Mouse (Mus musculus) spleen, adult 2 months (tissue): ENCODE measurements around the gene Msl1. TPM values are rescaled to one million over a fixed set of nuclear protein-coding genes. Genes with fewer than 3 reads are reported as not detected.
"Not testable (repeated sequence)": the region's sequence is repeated elsewhere in the genome, so short reads cannot be mapped to it uniquely, and the experiment has no call there.

Experiments used
- DNase-seq, 2 experiments: peaks; one replicate each; pipeline versions ENCODE4 v3.0.0 to v3.0.0-alpha.2; 2012 to 2021; ENCODE audit warnings: low spot score in 2 of 2, low read depth in 1 of 2
- H3K27ac ChIP-seq: fragments of 200-500 bp; 2 replicates; pipeline ENCODE4 v1.5.1; 2012; ENCODE audit warnings: low read length, inconsistent platforms; ENCODE audit not compliant: insufficient read depth
- H3K27me3 ChIP-seq: fragments of 200-500 bp; 2 replicates; pipeline ENCODE4 v1.6.1; 2012; ENCODE audit warnings: mild to moderate bottlenecking, moderate library complexity, low read length, inconsistent platforms; ENCODE audit not compliant: control insufficient read depth, insufficient read depth
- H3K36me3 ChIP-seq: fragments of 200-500 bp; 2 replicates; pipeline ENCODE4 v1.6.1; 2012; ENCODE audit warnings: mild to moderate bottlenecking, low read length, inconsistent platforms; ENCODE audit not compliant: control insufficient read depth, insufficient read depth
- H3K4me1 ChIP-seq: fragments of 200-500 bp; 2 replicates; pipeline ENCODE4 v1.6.1; 2011; ENCODE audit warnings: inconsistent platforms; ENCODE audit not compliant: control insufficient read depth, insufficient read depth, insufficient read length
- H3K4me3 ChIP-seq: fragments of 200-500 bp; 2 replicates; pipeline ENCODE4 v1.5.1; 2011; ENCODE audit warnings: mild to moderate bottlenecking, inconsistent platforms; ENCODE audit not compliant: insufficient read depth, insufficient read length; ENCODE audit errors: extremely low read depth
- CTCF ChIP-seq: fragments of 200-500 bp; IDR thresholded peaks from 2 replicates; pipeline ENCODE4 v1.5.1; 2011; ENCODE audit warnings: mild to moderate bottlenecking, inconsistent platforms; ENCODE audit not compliant: insufficient read depth, insufficient read length, insufficient replicate concordance; ENCODE audit errors: extremely low read depth
- POLR2A ChIP-seq: fragments of 200-500 bp; IDR thresholded peaks from 2 replicates; pipeline ENCODE4 v1.6.1; 2011; ENCODE audit warnings: low read depth, low read length, inconsistent platforms
- WGBS: fragments of 180-500 bp; shearing (Covaris S2); methylation state at CpG from one replicate; pipeline ENCODE4 v1.1.7; 2018; 5-methylcytosine and 5-hydroxymethylcytosine counted together
- polyA plus RNA-seq: library from polyadenylated mRNA; depleted of rRNA; stranded (reverse); fragments of >200 nt; gene quantifications from 2 replicates; pipeline ENCODE4 v1.2.3, GENCODE M21; 2012

Gene Msl1
- polyA plus RNA-seq, 1 experiment = 23.3 TPM

GRCm38 (mm10) chr11:98804605-98805004 lies 9.3 kb downstream of the Msl1 start, which contains the start of gene Casc3:
Gene Casc3, plus strand, starts transcription at chr11:98804905.
- no peak for DNase-seq
- peaks cover 3% of the 10 kb centered on the region; the same call in 1 of the 2 replicates for H3K4me1 ChIP-seq
- no peak for TF ChIP-seq CTCF
- TF ChIP-seq POLR2A = no peak
- H3K27ac ChIP-seq = no peak within 1 kb of the TSS
- WGBS = 96% methylated on average over 5 of the region's 5 CpGs
- no peaks in the 10 kb centered on the region for H3K27me3 ChIP-seq
- no peak within 1 kb of the TSS for H3K4me3 ChIP-seq
- peaks cover 44% of the 10 kb centered on the region for H3K36me3 ChIP-seq

- H3K27ac ChIP-seq = no peak overlapping the region
- H3K4me1 ChIP-seq = peaks cover 6% of the 10 kb centered on the region; the same call in 1 of the 2 replicates
- DNase-seq = no peak
- 78% methylated on average over 2 of the region's 2 CpGs for WGBS
- H3K4me3 ChIP-seq = no peak overlapping the region
- TF ChIP-seq CTCF (no peak), POLR2A (no peak)
- no peaks in the 10 kb centered on the region for H3K27me3 ChIP-seq
- H3K36me3 ChIP-seq = peaks cover 37% of the 10 kb centered on the region
These were observed 13.1 kb downstream of the Msl1 start for GRCm38 (mm10) chr11:98808417-98808816.

GRCm38 (mm10) chr11:98809457-98810290 lies 14.4 kb downstream of the Msl1 start:
- Histone ChIP-seq H3K36me3 (peaks cover 29% of the 10 kb centered on the region), H3K27ac (peak overlapping the region; percentile 94), H3K4me1 (peaks cover 6% of the 10 kb centered on the region; the same call in 1 of the 2 replicates), H3K27me3 (no peaks in the 10 kb centered on the region), H3K4me3 (peak overlapping the region; percentile 86)
- TF ChIP-seq CTCF = 0 out of 2 replicates have a peak, but pooled peaks have one; percentile 3
- peak; percentile 75 for TF ChIP-seq POLR2A
- WGBS = 1% methylated on average over 84 of the region's 84 CpGs
- DNase-seq = peak; percentile 97 to 99

- peaks cover 21% of the 10 kb centered on the region for H3K36me3 ChIP-seq
- H3K27ac ChIP-seq = no peak overlapping the region
- DNase-seq = no peak
- peaks cover 6% of the 10 kb centered on the region; the same call in 1 of the 2 replicates for H3K4me1 ChIP-seq
- peak overlapping the region; percentile 86; the same call in 1 of the 2 replicates for H3K4me3 ChIP-seq
- TF ChIP-seq POLR2A (no peak), CTCF (no peak)
- 66% methylated on average over 7 of the region's 7 CpGs for WGBS
- H3K27me3 ChIP-seq = no peaks in the 10 kb centered on the region
These were observed 15.4 kb downstream of the Msl1 start for GRCm38 (mm10) chr11:98810686-98811085.

GRCm38 (mm10) chr11:98816706-98817239 lies 21.5 kb downstream of the Msl1 start:
- H3K4me1 ChIP-seq = peaks cover 2% of the 10 kb centered on the region; the same call in 1 of the 2 replicates
- 18% methylated on average over 1 of the region's 1 CpGs for WGBS
- no peak for DNase-seq
- TF ChIP-seq POLR2A (no peak), CTCF (no peak)
- no peaks in the 10 kb centered on the region for H3K27me3 ChIP-seq
- H3K36me3 ChIP-seq = peaks cover 17% of the 10 kb centered on the region
- peak overlapping the region; percentile 50 for H3K27ac ChIP-seq
- no peak overlapping the region for H3K4me3 ChIP-seq

- no peak for TF ChIP-seq POLR2A
- TF ChIP-seq CTCF = no peak
- Histone ChIP-seq H3K4me1 (peaks cover 2% of the 10 kb centered on the region; the same call in 1 of the 2 replicates), H3K36me3 (peaks cover 29% of the 10 kb centered on the region), H3K27ac (no peak overlapping the region), H3K4me3 (no peak overlapping the region), H3K27me3 (no peaks in the 10 kb centered on the region)
- 72% methylated on average over 5 of the region's 5 CpGs for WGBS
- DNase-seq = no peak
These were observed 25.7 kb downstream of the Msl1 start for GRCm38 (mm10) chr11:98820968-98821367.

- not testable (repeated sequence) for H3K27me3 ChIP-seq, DNase-seq, H3K4me1 ChIP-seq, H3K4me3 ChIP-seq, H3K27ac ChIP-seq
- 90% methylated on average over 2 of the region's 2 CpGs for WGBS
- peaks cover 48% of the 10 kb centered on the region for H3K36me3 ChIP-seq
These were observed 30.8 kb downstream of the Msl1 start for GRCm38 (mm10) chr11:98826071-98826470.
